Mouse (Mus musculus): Measurements from ENCODE around the gene Clec2i. TPM values are rescaled to one million over a fixed set of nuclear protein-coding genes. Genes with fewer than 3 reads are reported as not detected.
A peak's percentile ranks its signal among the peaks of the same experiment; 100 is the strongest.
"Not testable (repeated sequence)": the region's sequence is repeated elsewhere in the genome, so short reads cannot be mapped to it uniquely, and the experiment has no call there.

Clec2i gene
- 129 to 160 TPM (median 147 TPM) in 3 replicates for total RNA-seq (2017)

DNA sequence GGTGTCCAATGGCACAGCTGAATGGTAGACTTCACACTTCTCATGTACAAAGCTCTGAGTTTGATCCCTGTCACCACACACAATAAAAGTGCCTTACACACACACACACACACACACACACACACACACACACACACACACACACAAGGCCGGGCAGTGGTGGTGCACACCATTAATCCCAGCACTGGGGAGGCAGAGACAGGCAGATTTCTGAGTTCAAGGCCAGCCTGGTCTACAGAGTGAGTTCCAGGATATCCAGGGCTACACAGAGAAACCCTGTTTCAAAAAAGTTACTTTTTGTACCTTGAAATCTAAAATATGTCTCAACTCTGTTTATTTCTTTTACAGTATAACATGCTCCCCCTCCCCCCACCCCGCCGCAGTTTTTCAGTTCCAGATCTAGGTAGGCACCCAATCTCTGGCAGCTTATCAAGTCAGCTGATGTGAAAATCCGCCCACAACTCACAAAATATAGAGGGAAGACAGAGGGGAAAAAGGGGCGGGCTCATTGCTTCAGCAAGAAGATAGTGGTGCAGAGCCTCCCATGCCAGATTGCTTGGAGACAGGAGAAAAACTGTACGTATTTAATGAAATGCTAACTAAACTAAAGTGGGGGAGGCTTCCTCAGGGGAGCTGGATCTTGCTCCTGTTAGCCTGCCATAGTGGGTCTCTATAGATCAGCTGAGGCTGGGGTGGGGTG lies at the start of gene Clec2i:
Clec2i (plus strand) TSS at position 498 of the 700 bp plus-strand sequence.
- peak; percentile 55 for ATAC-seq (replicated peaks; ENCODE audit: insufficient number of reproducible peaks, low FRiP score, low TSS enrichment, poor library complexity, severe bottlenecking)

DNA sequence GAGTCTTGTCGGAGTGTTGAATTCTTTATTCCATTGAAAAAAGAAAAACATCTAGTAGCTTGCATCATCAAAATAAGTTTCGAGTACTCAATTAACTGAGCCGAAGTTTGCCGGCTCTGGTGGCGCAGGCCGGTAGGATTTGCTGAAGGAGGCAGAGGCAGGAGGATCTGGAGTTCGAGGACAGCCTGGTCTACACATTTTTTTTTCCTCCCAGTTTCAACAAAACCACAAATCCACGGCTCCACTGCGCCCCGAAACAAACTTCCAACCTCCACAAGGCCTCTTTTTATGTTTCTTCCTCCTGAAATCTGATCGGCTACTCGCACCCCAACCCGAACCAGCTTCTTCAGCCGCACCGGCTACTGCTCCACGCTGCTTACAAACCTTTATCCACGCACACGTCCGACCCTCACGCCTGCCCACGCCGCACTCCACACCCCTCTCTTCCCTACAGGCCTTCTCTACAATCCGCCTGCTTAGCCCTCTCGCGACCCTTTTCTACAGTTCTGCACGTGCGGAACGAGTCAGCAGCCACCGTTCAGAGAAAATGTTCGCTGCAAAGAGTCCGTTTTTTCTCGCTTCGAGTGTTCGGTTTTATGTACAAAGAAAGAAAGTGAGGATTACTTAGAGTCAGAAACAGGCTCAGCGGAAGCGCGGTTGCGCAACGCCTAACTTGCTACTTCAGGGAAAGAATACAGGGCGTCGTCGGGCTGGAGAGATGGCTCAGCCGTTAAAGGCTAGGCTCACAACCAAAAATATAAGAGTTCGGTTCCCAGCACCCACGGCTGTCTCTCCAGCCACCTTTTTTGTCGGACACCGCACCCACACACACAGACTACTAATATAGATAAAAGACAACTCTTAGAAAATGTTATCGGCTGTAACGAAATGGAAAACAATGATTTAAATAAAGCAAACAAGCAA lies 48.8 kb upstream of the Clec2i start:
- no peak for ATAC-seq (replicated peaks; ENCODE audit: insufficient number of reproducible peaks, low FRiP score, low TSS enrichment, poor library complexity, severe bottlenecking)

DNA sequence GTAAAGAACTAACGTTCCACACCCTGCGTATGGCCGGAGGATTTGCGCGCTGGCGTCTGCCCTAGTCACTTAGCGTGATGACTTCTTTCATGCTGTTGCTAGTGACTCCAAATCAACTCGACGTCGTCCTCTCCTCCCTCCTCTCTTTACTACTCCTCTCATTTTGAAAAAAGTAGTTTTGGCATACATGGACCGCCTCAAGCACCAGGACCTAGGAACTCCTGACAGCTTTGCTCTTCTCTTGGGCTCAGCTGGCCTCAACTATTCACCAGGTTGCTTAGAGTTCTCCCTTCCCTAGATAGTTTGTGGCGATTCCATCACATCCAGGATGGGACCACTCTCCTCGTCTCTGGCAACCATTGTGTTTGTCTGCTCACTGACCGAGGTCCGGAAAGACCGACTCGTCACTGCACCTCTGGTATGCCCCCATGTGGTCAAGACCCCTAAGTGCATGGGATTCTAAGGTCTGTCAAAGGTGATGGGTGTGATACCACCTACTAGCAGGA lies 48.1 kb upstream of the Clec2i start:
- ATAC-seq (replicated peaks; ENCODE audit: insufficient number of reproducible peaks, low FRiP score, low TSS enrichment, poor library complexity, severe bottlenecking) = peak; percentile 60

DNA sequence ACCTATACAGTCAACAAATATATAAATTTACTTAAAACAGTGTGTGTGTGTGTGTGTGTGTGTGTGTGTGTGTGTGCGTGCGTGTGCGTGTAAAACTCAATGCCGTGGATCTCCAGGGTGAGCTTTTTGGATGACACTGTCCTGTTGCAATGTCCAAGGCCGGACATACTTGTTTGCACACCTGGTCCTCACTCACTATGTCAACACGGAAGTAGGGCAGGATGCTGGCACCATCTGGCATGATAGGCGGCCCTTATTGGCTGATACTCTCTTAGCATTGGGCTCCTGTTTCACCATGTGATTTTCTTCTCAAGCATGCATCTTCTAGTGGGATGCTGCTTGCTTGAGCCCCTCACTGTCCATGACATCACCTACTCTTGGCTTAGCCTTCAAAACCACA lies 47.5 kb upstream of the Clec2i start:
- ATAC-seq (replicated peaks; ENCODE audit: insufficient number of reproducible peaks, low FRiP score, low TSS enrichment, poor library complexity, severe bottlenecking) = no peak

DNA sequence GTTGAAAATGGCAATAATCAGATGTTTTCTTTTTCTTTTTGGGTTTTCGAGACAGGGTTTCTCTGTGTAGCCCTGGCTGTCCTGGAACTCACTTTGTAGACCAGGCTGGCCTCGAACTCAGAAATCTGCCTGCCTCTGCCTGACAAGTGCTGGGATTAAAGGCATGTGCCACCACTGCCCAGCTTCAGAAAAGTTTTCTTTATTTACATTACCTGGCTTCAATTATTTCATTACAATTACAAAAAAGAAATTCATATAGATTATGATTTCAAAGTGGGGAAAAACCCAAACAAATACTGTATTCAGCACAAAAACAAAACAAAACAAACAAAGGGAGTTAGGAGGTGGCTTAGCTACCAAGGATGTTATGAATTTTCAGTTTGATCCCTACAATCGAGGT lies 46.7 kb upstream of the Clec2i start:
- ATAC-seq (replicated peaks; ENCODE audit: insufficient number of reproducible peaks, low FRiP score, low TSS enrichment, poor library complexity, severe bottlenecking) = not testable (repeated sequence)

DNA sequence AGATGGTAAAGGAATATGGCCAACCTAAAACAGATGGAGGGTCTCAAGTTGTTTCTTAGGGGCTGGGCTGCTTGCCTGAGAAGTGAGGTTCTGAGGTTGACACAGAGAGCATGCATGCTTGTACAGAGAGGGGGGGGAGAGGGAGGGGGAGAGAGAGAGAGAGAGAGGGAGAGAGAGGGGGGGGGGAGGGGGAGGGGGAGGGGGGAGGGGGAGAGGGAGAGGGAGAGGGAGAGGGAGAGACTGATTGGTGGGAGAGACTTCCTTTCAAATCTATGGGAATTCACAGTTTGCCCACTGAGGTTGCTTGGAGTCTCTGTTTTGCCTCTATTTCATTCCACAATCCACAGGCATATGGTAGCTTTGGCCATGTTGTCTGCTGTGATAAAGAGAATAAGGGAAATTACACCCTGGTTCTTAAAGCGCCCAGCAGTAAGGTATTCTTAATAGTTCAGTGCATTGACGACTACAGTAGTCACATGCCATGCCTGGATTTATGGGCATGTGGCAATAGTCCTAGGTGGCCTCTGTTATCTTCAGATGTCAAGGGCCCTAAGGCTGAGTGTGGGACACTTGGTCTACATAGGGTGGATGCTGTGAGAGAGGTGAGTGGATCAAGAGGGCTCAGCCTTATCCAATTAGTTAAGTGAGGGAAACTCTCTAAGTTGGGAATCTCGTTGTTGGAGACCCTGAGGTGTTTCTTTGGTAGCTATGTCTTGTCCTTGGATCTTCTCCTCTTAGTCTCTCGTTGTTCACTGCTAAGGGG lies 45.9 kb upstream of the Clec2i start:
- ATAC-seq (replicated peaks; ENCODE audit: insufficient number of reproducible peaks, low FRiP score, low TSS enrichment, poor library complexity, severe bottlenecking) = no peak

DNA sequence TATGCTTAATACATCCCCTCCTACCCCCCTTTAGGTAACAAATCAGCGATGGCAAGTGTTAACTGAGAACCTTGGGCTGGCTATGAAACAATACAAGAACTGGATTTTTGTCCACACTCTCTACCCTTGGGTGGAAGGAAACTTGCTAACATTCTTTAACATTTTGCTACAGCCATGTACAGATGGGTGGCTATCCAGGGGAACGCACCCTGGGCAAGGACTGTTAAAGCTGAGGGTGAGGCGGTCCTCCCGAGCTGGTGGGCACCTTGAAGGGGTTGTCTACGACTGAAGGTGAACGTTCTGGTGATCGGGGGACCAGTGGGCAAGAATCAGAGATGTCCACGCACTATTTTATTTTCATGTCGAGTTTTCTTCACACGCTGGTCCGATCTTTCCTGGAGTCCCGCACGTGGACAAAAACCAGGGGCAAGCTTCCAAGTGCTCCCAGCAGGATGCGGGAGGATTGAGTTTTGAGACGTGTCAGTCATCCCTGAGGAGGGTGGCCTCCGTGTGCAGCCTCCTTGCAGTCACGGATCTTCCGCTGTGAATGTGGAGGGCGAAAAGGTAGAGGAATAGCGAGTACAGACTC lies 44.9 kb upstream of the Clec2i start:
- no peak for ATAC-seq (replicated peaks; ENCODE audit: insufficient number of reproducible peaks, low FRiP score, low TSS enrichment, poor library complexity, severe bottlenecking)

DNA sequence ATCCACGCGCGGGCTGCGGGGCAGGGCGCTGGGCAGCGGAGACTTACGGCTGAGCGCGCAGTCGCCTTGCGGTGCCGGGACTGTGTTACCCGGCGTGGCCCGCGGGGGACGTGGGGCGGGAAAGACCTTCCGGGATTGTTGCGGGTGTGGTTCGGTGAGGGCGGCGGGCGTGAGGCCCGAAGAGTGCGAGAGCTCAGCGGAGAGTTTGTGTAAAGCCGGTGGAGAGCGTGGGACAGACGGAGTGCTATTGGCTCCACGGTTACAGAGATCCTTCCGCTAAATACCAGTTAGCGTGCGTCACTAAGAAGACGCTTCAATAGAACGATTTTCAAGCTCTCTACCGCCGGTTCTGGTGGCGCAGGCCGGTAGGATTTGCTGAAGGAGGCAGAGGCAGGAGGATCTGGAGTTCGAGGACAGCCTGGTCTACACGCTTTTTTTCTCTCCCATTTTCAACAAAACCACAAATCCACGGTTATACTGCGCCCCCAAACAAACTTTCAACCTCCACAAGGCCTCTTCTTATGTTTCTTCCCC lies 44.4 kb upstream of the Clec2i start:
- peak; percentile 58 for ATAC-seq (replicated peaks; ENCODE audit: insufficient number of reproducible peaks, low FRiP score, low TSS enrichment, poor library complexity, severe bottlenecking)

DNA sequence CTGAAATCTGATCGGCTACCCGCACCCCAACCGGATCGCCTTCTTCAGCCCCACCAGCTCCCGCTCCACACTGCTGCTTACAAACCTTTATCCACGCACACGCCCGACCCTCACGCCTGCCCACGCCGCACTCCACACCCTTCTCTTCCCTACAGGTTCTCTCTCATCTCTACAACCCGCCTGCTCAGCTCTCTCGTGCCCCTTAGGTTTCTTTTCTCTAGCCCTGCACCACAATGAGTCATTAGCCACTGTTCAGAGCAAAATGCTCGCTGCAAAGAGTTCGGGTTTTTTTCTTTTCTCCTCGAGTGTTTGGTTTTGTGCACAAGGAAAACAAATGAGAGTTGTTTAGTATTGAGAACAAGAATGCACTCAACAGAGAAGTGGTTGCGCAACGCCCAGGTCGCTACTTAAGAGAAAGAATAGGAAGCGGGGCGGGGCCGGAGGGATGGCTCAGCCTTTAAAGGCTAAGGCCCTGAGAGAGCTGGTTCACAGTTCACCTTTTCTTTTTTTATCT lies 43.9 kb upstream of the Clec2i start:
- peak; percentile 20; the same call in 1 of the 2 replicates for ATAC-seq (replicated peaks; ENCODE audit: insufficient number of reproducible peaks, low FRiP score, low TSS enrichment, poor library complexity, severe bottlenecking)

DNA sequence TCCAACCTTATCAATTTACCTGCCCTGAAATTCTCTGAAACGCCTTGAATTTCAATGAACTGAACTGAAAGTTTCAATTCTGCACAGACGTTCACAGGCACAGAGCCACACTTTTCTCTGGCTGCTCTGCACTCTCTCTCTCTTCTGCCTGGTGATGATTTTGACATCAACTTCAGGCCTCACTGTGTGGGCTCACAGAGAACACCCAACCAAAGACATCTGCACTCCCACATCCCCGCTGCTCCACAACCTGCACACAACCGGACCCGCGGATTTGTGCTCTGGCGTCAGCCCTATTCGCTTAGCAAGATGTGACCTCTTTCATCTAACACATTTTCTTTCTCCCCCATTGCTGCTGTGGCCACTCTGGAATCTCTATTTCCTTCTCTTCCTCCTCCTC lies 43.3 kb upstream of the Clec2i start:
- no peak for ATAC-seq (replicated peaks; ENCODE audit: insufficient number of reproducible peaks, low FRiP score, low TSS enrichment, poor library complexity, severe bottlenecking)

DNA sequence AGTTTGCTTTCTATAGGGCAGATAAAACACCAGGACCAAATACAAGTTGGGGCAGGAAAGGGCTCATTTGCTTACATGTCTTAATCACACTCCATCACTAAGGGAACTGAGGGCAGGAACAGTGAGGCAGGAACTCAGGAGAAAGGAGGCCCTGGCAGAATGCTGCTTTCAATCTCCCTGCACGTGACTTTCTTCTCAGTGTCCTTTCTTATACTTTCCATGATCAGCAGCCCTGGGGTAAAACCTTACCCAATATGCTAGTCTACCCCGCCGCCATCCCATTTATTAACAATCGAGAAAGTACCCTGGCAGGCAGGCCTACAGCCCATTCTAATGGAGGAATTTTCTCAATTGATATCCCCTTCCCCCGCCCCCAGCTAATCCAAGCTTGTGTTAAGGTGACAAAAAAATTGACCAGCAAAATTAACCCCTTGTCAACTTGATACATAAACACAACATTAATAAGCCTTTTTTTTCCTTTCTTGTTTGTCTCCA lies 42.8 kb upstream of the Clec2i start:
- no peak for ATAC-seq (replicated peaks; ENCODE audit: insufficient number of reproducible peaks, low FRiP score, low TSS enrichment, poor library complexity, severe bottlenecking)

DNA sequence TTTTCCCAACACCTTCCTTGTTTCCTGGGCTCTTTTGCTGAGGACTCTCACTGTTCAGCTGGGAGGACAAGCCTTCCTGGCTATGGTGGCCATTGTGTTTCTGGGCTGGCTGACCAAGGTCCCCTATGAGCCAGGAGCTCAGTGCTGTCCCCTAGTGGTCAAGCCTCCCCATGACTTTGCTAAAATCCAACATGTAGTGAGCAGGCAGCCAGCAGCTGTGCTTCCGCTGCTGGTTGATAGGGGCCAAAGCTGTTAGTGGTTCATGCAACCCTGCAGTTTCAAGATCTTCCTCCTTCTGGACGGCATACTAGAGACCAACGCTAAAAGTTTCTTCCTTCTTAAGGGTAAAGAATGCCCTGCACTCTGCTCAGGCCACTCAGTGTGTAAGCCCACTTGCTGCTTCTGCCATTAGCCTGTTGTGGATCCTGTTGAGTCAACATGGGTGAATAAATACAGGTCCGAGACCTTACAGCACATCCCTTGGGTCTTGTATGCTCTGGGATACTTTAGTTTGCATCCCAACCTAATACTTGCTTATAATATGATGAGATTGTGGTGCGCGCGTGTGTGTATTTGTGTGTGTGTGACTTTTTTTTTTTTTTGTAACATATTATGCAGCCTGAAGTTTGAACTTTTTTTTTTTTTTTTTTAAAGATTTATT lies 41.9 kb upstream of the Clec2i start:
- ATAC-seq (replicated peaks; ENCODE audit: insufficient number of reproducible peaks, low FRiP score, low TSS enrichment, poor library complexity, severe bottlenecking) = peak; percentile 69

DNA sequence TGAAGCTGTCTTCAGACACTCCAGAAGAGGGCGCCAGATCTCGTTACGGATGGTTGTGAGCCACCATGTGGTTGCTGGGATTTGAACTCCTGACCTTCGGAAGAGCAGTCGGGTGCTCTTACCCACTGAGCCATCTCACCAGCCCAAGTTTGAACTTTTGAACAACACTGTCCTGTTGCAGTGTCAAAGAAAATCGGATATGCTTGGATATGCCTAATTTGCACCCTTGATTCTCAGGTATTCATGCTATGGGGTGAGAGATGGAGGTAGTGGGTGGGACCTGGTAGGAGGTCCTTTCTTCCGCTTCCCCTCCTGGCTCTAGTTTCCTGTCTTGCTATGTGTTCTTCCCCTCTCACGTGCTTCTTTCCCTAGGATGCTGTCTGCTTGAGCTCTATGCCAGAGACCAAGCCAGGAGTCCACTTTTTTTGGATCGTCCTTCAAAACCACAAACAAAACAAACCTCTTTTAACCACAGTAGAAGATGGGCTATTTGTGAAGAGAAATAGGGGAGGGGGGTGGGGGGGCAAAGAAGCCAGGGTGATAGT lies 41.3 kb upstream of the Clec2i start:
- ATAC-seq (replicated peaks; ENCODE audit: insufficient number of reproducible peaks, low FRiP score, low TSS enrichment, poor library complexity, severe bottlenecking) = no peak

DNA sequence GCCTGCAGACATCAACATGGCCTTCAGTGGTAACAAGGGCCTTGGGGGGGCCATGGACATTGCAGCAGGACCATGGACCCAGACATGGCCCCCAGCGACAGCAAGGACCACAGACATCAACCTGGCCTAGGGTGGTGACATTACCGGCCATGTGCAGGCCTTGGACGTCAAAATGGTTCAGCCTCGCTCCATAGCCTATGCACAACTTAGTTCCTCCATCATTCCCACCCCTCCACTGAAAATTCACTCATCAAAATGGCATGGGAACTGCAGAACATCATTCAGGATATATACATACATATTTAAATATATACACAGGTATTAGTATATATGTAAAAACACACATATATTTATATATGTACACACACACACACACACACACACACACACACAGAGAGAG lies 40.0 kb upstream of the Clec2i start:
- no peak for ATAC-seq (replicated peaks; ENCODE audit: insufficient number of reproducible peaks, low FRiP score, low TSS enrichment, poor library complexity, severe bottlenecking)

DNA sequence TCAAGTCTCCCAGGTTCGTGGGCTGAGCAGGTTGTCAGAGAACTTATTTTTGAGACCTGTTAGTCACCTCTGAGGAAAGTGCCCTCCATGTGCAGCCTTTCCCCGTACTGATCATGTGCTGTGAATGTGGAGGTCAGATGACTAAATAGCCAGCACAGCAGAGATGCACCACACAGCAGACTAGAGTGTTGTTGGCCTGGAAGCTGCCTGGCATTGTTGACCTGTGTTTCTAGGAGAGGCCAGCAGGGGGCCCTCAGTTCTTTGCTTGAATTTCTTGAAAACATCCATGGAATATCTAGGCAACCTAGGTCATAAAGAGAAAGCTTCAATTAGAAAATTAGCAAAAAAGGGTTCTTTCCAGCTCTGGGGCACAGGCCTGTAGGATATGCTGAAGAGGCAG lies 37.5 kb upstream of the Clec2i start:
- ATAC-seq (replicated peaks; ENCODE audit: insufficient number of reproducible peaks, low FRiP score, low TSS enrichment, poor library complexity, severe bottlenecking) = 0 out of 2 replicates have a peak, but pooled peaks have one; percentile 22

DNA sequence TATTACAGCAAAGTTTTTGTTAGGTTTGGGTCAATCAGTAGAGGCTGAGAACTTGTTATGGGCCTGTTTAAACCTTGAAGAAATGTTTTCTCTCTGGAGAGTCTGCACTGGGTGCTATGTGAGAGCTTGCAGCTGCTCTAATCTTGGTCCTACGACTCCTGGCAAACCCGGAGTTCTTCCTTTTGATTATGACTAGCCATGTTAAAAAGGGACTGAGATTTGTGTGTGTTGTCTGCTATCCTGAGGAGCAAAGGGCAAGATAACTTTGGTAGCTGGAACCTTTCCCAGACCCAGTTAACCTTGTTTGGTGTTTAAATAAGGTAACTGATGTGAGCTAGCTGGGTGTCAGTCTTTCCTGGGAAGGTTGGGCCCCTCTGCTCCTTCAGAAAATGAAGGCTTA lies 36.7 kb upstream of the Clec2i start:
- no peak for ATAC-seq (replicated peaks; ENCODE audit: insufficient number of reproducible peaks, low FRiP score, low TSS enrichment, poor library complexity, severe bottlenecking)

DNA sequence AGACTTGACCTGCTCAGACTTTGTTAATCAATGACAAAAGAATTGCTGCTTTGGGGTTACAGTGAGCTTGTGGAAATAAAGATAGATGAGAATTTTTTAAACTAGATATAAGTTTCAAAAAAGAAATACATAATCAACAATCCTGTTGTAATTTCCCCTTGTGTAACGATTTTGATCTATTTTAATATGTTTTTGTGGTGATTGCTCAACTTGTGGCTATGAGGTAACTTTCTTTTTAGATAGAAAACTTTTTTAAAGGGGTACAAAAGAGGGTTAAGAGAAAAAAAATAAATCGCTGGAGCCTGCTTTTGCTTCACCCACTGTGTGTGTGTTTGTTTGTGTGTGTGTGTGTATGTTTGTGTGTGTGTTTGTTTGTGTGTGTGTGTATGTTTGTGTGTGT lies 36.2 kb upstream of the Clec2i start:
- ATAC-seq (replicated peaks; ENCODE audit: insufficient number of reproducible peaks, low FRiP score, low TSS enrichment, poor library complexity, severe bottlenecking) = no peak
